Mouse (Mus musculus): ENCODE data around the gene Lrrc36. TPM values are rescaled to one million over a fixed set of nuclear protein-coding genes. Genes with fewer than 3 reads are reported as not detected.
A peak's percentile ranks its signal among the peaks of the same experiment; 100 is the strongest.

Lrrc36 gene
- total and polyA plus RNA-seq, 3 experiments, result 0.06 TPM; not detected in 2

- TF ChIP-seq TCF12 (IDR thresholded peaks at IDR 0.05; ENCODE audit: low read depth, low read length), result no peak; the same call in 1 of the 2 replicates
- peak; percentile 84 for TF ChIP-seq HCFC1 (IDR thresholded peaks at IDR 0.05; ENCODE audit: low read depth, low read length)
- TF ChIP-seq MYB (IDR thresholded peaks at IDR 0.05; ENCODE audit: low read depth, low read length), result no peak
Observed at GRCm38 (mm10) chr8:105496439-105497180, 83.2 kb downstream of the Lrrc36 start, which contains the start of gene Zdhhc1 (continued).

- peak overlapping the region; percentile 57 for H3K9ac ChIP-seq (ENCODE audit: control insufficient read depth, low read depth, low read length, poor library complexity, severe bottlenecking)
- H3K4me3 ChIP-seq (ENCODE audit: control insufficient read depth in 1 of 2, insufficient read depth in 1 of 2, low read depth in 2 of 2, low read length in 2 of 2), result peak overlapping the region; percentile 59 to 89
- H3K79me2 ChIP-seq (ENCODE audit: control insufficient read depth, insufficient read depth, low read length, poor library complexity), result peaks cover 4% of the 10 kb centered on the region
- peaks cover 0 to 12% of the 10 kb centered on the region in 2 experiments; a peak in 2 of 4 replicates for H3K36me3 ChIP-seq (ENCODE audit: control insufficient read depth in 1 of 2, insufficient read depth in 2 of 2, low read length in 2 of 2)
- peak; percentile 76 for DNase-seq (ENCODE audit: low read depth, low spot score)
- no peaks in the 10 kb centered on the region for H3K27me3 ChIP-seq (ENCODE audit: control insufficient read depth in 1 of 2, insufficient read depth in 2 of 2, low read length in 2 of 2)
- H3K9me3 ChIP-seq (replicated peaks; ENCODE audit: insufficient read depth, low read length), result no peaks in the 10 kb centered on the region
- 0 out of 2 replicates have a peak, but pooled peaks have one; percentile 26 for TF ChIP-seq TCF12 (IDR thresholded peaks at IDR 0.05; ENCODE audit: low read depth, low read length)
- TF ChIP-seq ZKSCAN1 (IDR thresholded peaks at IDR 0.05; ENCODE audit: low read depth, low read length), result 0 out of 2 replicates have a peak, but pooled peaks have one; percentile 58
- TF ChIP-seq ZNF384 (IDR thresholded peaks at IDR 0.05; ENCODE audit: low read depth, low read length), result peak; percentile 46
- peak; percentile 63 to 65 for TF ChIP-seq POLR2A (IDR thresholded peaks at IDR 0.05; ENCODE audit: control insufficient read depth in 1 of 2, insufficient read depth in 1 of 2, low read depth in 1 of 2, low read length in 2 of 2, poor library complexity in 1 of 2)
- TF ChIP-seq SIN3A (IDR thresholded peaks at IDR 0.05; ENCODE audit: low read length), result peak; percentile 50
- peak; percentile 64 for TF ChIP-seq TBP (IDR thresholded peaks at IDR 0.05; ENCODE audit: low read depth, low read length)
- TF ChIP-seq EP300 (IDR thresholded peaks at IDR 0.05; ENCODE audit: low read depth in 1 of 2, low read length in 2 of 2), result peak; percentile 8 to 27; a peak in 1 of 4 replicates
- peak; percentile 54 for TF ChIP-seq ELF1 (IDR thresholded peaks at IDR 0.05; ENCODE audit: low read depth, low read length)
- TF ChIP-seq CHD1 (IDR thresholded peaks at IDR 0.05; ENCODE audit: low read depth, low read length), result no peak
- TF ChIP-seq ZMIZ1 (IDR thresholded peaks at IDR 0.05; ENCODE audit: low read depth, low read length), result peak; percentile 65; the same call in 1 of the 2 replicates
- TF ChIP-seq JUND (IDR thresholded peaks at IDR 0.05; ENCODE audit: low read depth, low read length), result peak; percentile 42; the same call in 1 of the 2 replicates
- TF ChIP-seq NRF1 (IDR thresholded peaks at IDR 0.05; ENCODE audit: insufficient read depth, low read depth, low read length, poor library complexity, severe bottlenecking), result no peak
- peak in 2 of 3 experiments; percentile 24 to 41; a peak in 4 of 6 replicates for TF ChIP-seq CTCF (IDR thresholded peaks at IDR 0.05 in 2 of 3, conservative IDR thresholded peaks at IDR 0.05 in 1 of 3; ENCODE audit: control insufficient read depth in 1 of 3, insufficient read depth in 1 of 3, low read depth in 2 of 3, low read length in 3 of 3, poor library complexity in 1 of 3, severe bottlenecking in 1 of 3)
- TF ChIP-seq MXI1 (IDR thresholded peaks at IDR 0.05; ENCODE audit: low read depth, low read length), result 0 out of 2 replicates have a peak, but pooled peaks have one; percentile 58
- 0 out of 2 replicates have a peak, but pooled peaks have one; percentile 8 for TF ChIP-seq BHLHE40 (IDR thresholded peaks at IDR 0.05; ENCODE audit: borderline replicate concordance, low read depth, low read length)
- peak; percentile 69; the same call in 1 of the 2 replicates for TF ChIP-seq MAX (IDR thresholded peaks at IDR 0.05; ENCODE audit: low read length)
- peak; percentile 60 for TF ChIP-seq HCFC1 (IDR thresholded peaks at IDR 0.05; ENCODE audit: low read depth, low read length)
- no peak for TF ChIP-seq USF2 (IDR thresholded peaks at IDR 0.05; ENCODE audit: borderline replicate concordance in 1 of 2, insufficient read depth in 1 of 2, low read depth in 1 of 2, low read length in 2 of 2)
- no peak for TF ChIP-seq SMC3 (IDR thresholded peaks at IDR 0.05; ENCODE audit: low read depth, low read length)
- TF ChIP-seq CHD2 (IDR thresholded peaks at IDR 0.05; ENCODE audit: low read length), result no peak
- TF ChIP-seq NELFE (IDR thresholded peaks at IDR 0.05; ENCODE audit: low read depth, low read length), result peak; percentile 64; the same call in 1 of the 2 replicates
- TF ChIP-seq ETS1 (IDR thresholded peaks at IDR 0.05; ENCODE audit: low read depth, low read length), result no peak; the same call in none of the 2 replicates
- peak; percentile 73 for TF ChIP-seq MYC (IDR thresholded peaks at IDR 0.05; ENCODE audit: low read depth, low read length)
- peak overlapping the region; percentile 16 for H3K27ac ChIP-seq (ENCODE audit: control insufficient read depth, low read depth, low read length)
- H3K4me1 ChIP-seq (ENCODE audit: control insufficient read depth in 1 of 2, insufficient read depth in 2 of 2, low read length in 2 of 2), result peaks cover 4 to 14% of the 10 kb centered on the region in 2 experiments; a peak in 3 of 4 replicates
Observed at GRCm38 (mm10) chr8:105499787-105500186, 86.4 kb downstream of the Lrrc36 start.
